Mouse (Mus musculus): ENCODE results near the gene Tdrd7. TPM values are rescaled to one million over a fixed set of nuclear protein-coding genes. Genes with fewer than 3 reads are reported as not detected.

Tdrd7 gene
- 17.1 and 17.9 TPM in 2 replicates for polyA plus RNA-seq (2015; fragmentation: Nextera tagmentation; extraction: Ambion mirVana)

- peak; percentile 77 for ATAC-seq (ENCODE audit: borderline replicate concordance, extremely low read depth, low FRiP score, low TSS enrichment)
- Histone ChIP-seq H3K9ac (no peak within 1 kb of the TSS), H3K9me3 (no peaks in the 10 kb centered on the region), H3K4me2 (peak within 1 kb of the TSS; percentile 34), H3K27ac (peak within 1 kb of the TSS; percentile 66), H3K4me1 (peaks cover 26% of the 10 kb centered on the region), H3K27me3 (no peaks in the 10 kb centered on the region), H3K36me3 (no peaks in the 10 kb centered on the region), H3K4me3 (no peak within 1 kb of the TSS)
- WGBS, result 31% methylated on average over 10 of the region's 10 CpGs
Measured at GRCm38 (mm10) chr4:45964771-45965439, at the start of gene Tdrd7. Gene Tdrd7, plus strand, starts transcription at chr4:45965334.

- H3K36me3 ChIP-seq, result no peaks in the 10 kb centered on the region
- H3K9ac ChIP-seq, result no peak overlapping the region
- 46% methylated on average over 7 of the region's 7 CpGs for WGBS
- no peak overlapping the region for H3K27ac ChIP-seq
- H3K9me3 ChIP-seq, result no peaks in the 10 kb centered on the region
- no peaks in the 10 kb centered on the region for H3K27me3 ChIP-seq
- H3K4me2 ChIP-seq, result no peak overlapping the region
- no peak overlapping the region for H3K4me3 ChIP-seq
- H3K4me1 ChIP-seq, result no peaks in the 10 kb centered on the region
- ATAC-seq (ENCODE audit: borderline replicate concordance, extremely low read depth, low FRiP score, low TSS enrichment), result no peak
Measured at GRCm38 (mm10) chr4:45917091-45917490, 48.0 kb upstream of the Tdrd7 start.

GRCm38 (mm10) chr4:45921663-45922435 is 43.3 kb upstream of the Tdrd7 start:
- Histone ChIP-seq H3K27me3 (no peaks in the 10 kb centered on the region), H3K9me3 (no peaks in the 10 kb centered on the region), H3K4me1 (no peaks in the 10 kb centered on the region), H3K36me3 (no peaks in the 10 kb centered on the region), H3K27ac (no peak overlapping the region), H3K9ac (no peak overlapping the region), H3K4me3 (no peak overlapping the region), H3K4me2 (no peak overlapping the region)
- ATAC-seq (ENCODE audit: borderline replicate concordance, extremely low read depth, low FRiP score, low TSS enrichment), result no peak
- WGBS, result 72% methylated on average over 10 of the region's 10 CpGs

- no peak for ATAC-seq (ENCODE audit: borderline replicate concordance, extremely low read depth, low FRiP score, low TSS enrichment)
- Histone ChIP-seq H3K4me1 (no peaks in the 10 kb centered on the region), H3K27ac (no peak overlapping the region), H3K27me3 (no peaks in the 10 kb centered on the region), H3K9ac (no peak overlapping the region), H3K4me2 (no peak overlapping the region), H3K4me3 (no peak overlapping the region), H3K9me3 (no peaks in the 10 kb centered on the region), H3K36me3 (no peaks in the 10 kb centered on the region)
- 74% methylated on average over 4 of the region's 4 CpGs for WGBS
Measured at GRCm38 (mm10) chr4:45924011-45924410, 41.1 kb upstream of the Tdrd7 start.

- no peaks in the 10 kb centered on the region for H3K9me3 ChIP-seq
- no peak for ATAC-seq (ENCODE audit: borderline replicate concordance, extremely low read depth, low FRiP score, low TSS enrichment)
- 72% methylated on average over 4 of the region's 4 CpGs for WGBS
Measured at GRCm38 (mm10) chr4:45928561-45928960, 36.6 kb upstream of the Tdrd7 start.

GRCm38 (mm10) chr4:45941628-45942044 is 23.5 kb upstream of the Tdrd7 start:
- Histone ChIP-seq H3K4me3 (no peak overlapping the region), H3K27ac (no peak overlapping the region), H3K4me2 (peak overlapping the region; percentile 36), H3K9me3 (no peaks in the 10 kb centered on the region), H3K4me1 (peaks cover 4% of the 10 kb centered on the region; the same call in 1 of the 2 replicates), H3K9ac (no peak overlapping the region), H3K27me3 (no peaks in the 10 kb centered on the region), H3K36me3 (no peaks in the 10 kb centered on the region)
- 21% methylated on average over 13 of the region's 13 CpGs for WGBS
- 0 out of 2 replicates have a peak, but pooled peaks have one; percentile 46 for ATAC-seq (ENCODE audit: borderline replicate concordance, extremely low read depth, low FRiP score, low TSS enrichment)

More at GRCm38 (mm10) chr4:45928561-45928960, 36.6 kb upstream of the Tdrd7 start:
- Histone ChIP-seq H3K27ac (no peak overlapping the region), H3K9ac (no peak overlapping the region), H3K27me3 (no peaks in the 10 kb centered on the region), H3K4me1 (no peaks in the 10 kb centered on the region), H3K4me2 (no peak overlapping the region), H3K4me3 (no peak overlapping the region), H3K36me3 (no peaks in the 10 kb centered on the region)

- H3K9ac ChIP-seq, result no peak overlapping the region
- H3K36me3 ChIP-seq, result no peaks in the 10 kb centered on the region
- ATAC-seq (ENCODE audit: borderline replicate concordance, extremely low read depth, low FRiP score, low TSS enrichment), result no peak
- peaks cover 14% of the 10 kb centered on the region for H3K4me1 ChIP-seq
- H3K4me2 ChIP-seq, result no peak overlapping the region
- H3K27ac ChIP-seq, result no peak overlapping the region
- H3K9me3 ChIP-seq, result no peaks in the 10 kb centered on the region
- H3K27me3 ChIP-seq, result no peaks in the 10 kb centered on the region
- WGBS, result 55% methylated on average over 8 of the region's 8 CpGs
- H3K4me3 ChIP-seq, result no peak overlapping the region
Measured at GRCm38 (mm10) chr4:45947729-45948128, 17.4 kb upstream of the Tdrd7 start.

- peaks cover 14% of the 10 kb centered on the region for H3K4me1 ChIP-seq
- H3K27me3 ChIP-seq, result no peaks in the 10 kb centered on the region
- H3K4me2 ChIP-seq, result no peak overlapping the region
- WGBS, result 70% methylated on average over 7 of the region's 7 CpGs
- no peak overlapping the region for H3K9ac ChIP-seq
- peak overlapping the region; percentile 37; the same call in 1 of the 2 replicates for H3K27ac ChIP-seq
- no peaks in the 10 kb centered on the region for H3K36me3 ChIP-seq
- ATAC-seq (ENCODE audit: borderline replicate concordance, extremely low read depth, low FRiP score, low TSS enrichment), result peak; percentile 37; the same call in 1 of the 2 replicates
- no peak overlapping the region for H3K4me3 ChIP-seq
- H3K9me3 ChIP-seq, result no peaks in the 10 kb centered on the region
Measured at GRCm38 (mm10) chr4:45949109-45949848, 15.9 kb upstream of the Tdrd7 start.

GRCm38 (mm10) chr4:45951830-45952229 is 13.3 kb upstream of the Tdrd7 start:
- H3K27ac ChIP-seq, result no peak overlapping the region
- ATAC-seq (ENCODE audit: borderline replicate concordance, extremely low read depth, low FRiP score, low TSS enrichment), result no peak
- no peak overlapping the region for H3K4me3 ChIP-seq
- H3K9me3 ChIP-seq, result no peaks in the 10 kb centered on the region
- no peaks in the 10 kb centered on the region for H3K27me3 ChIP-seq
- H3K4me2 ChIP-seq, result no peak overlapping the region
- WGBS, result 93% methylated on average over 18 of the region's 18 CpGs
- H3K9ac ChIP-seq, result no peak overlapping the region
- no peaks in the 10 kb centered on the region for H3K36me3 ChIP-seq
- H3K4me1 ChIP-seq, result peaks cover 14% of the 10 kb centered on the region

GRCm38 (mm10) chr4:45953025-45953919 is 11.9 kb upstream of the Tdrd7 start:
- no peaks in the 10 kb centered on the region for H3K9me3 ChIP-seq
- H3K9ac ChIP-seq, result no peak overlapping the region
- peaks cover 12% of the 10 kb centered on the region for H3K4me1 ChIP-seq
- no peak for ATAC-seq (ENCODE audit: borderline replicate concordance, extremely low read depth, low FRiP score, low TSS enrichment)
- 87% methylated on average over 23 of the region's 23 CpGs for WGBS
- no peaks in the 10 kb centered on the region for H3K27me3 ChIP-seq
- no peak overlapping the region for H3K4me2 ChIP-seq
- H3K4me3 ChIP-seq, result no peak overlapping the region
- H3K27ac ChIP-seq, result no peak overlapping the region
- H3K36me3 ChIP-seq, result no peaks in the 10 kb centered on the region

- 82% methylated on average over 4 of the region's 4 CpGs for WGBS
- no peaks in the 10 kb centered on the region for H3K9me3 ChIP-seq
- no peaks in the 10 kb centered on the region for H3K36me3 ChIP-seq
- H3K9ac ChIP-seq, result no peak overlapping the region
- H3K4me2 ChIP-seq, result no peak overlapping the region
- H3K4me1 ChIP-seq, result 0 out of 2 replicates have a peak, but pooled peaks cover 2% of the 10 kb centered on the region
- ATAC-seq (ENCODE audit: borderline replicate concordance, extremely low read depth, low FRiP score, low TSS enrichment), result no peak
- H3K4me3 ChIP-seq, result no peak overlapping the region
- no peaks in the 10 kb centered on the region for H3K27me3 ChIP-seq
- H3K27ac ChIP-seq, result no peak overlapping the region
Measured at GRCm38 (mm10) chr4:45955235-45955634, 9.9 kb upstream of the Tdrd7 start.

Data from lung, embryonic 15.5 days (tissue).